Mouse (Mus musculus) embryo, embryonic 9.5 days (tissue): ENCODE results near the gene D10Jhu81e.
A peak's percentile ranks its signal among the peaks of the same experiment; 100 is the strongest.
"Not testable (repeated sequence)": the region's sequence is repeated elsewhere in the genome, so short reads cannot be mapped to it uniquely, and the experiment has no call there.

Experiments used
- DNase-seq: peaks from one replicate; pipeline ENCODE4 v3.0.0-alpha.2; 2017; ENCODE audit errors: extremely low spot score

Gene D10Jhu81e

GRCm38 (mm10) chr10:78169281-78170042, at the start of gene D10Jhu81e:
Gene D10Jhu81e (minus strand): TSS chr10:78169782.
- DNase-seq, result peak; percentile 99

- no peak for DNase-seq
These were observed 49.0 kb upstream of the D10Jhu81e start for GRCm38 (mm10) chr10:78218576-78218975.

- no peak for DNase-seq
These were observed 46.9 kb upstream of the D10Jhu81e start for GRCm38 (mm10) chr10:78216376-78217083.

- no peak for DNase-seq
These were observed 44.8 kb upstream of the D10Jhu81e start for GRCm38 (mm10) chr10:78214371-78214770.

GRCm38 (mm10) chr10:78211311-78211710, 41.7 kb upstream of the D10Jhu81e start:
- no peak for DNase-seq

- no peak for DNase-seq
These were observed 31.6 kb upstream of the D10Jhu81e start for GRCm38 (mm10) chr10:78201182-78201581.

- DNase-seq, result no peak
These were observed 23.4 kb upstream of the D10Jhu81e start for GRCm38 (mm10) chr10:78192933-78193332.

GRCm38 (mm10) chr10:78186076-78186475, 16.5 kb upstream of the D10Jhu81e start:
- DNase-seq, result not testable (repeated sequence)

GRCm38 (mm10) chr10:78185381-78185725, 15.8 kb upstream of the D10Jhu81e start:
- DNase-seq, result no peak

GRCm38 (mm10) chr10:78184531-78185380, 15.2 kb upstream of the D10Jhu81e start, which contains the start of gene Pwp2:
Gene Pwp2 (minus strand): TSS chr10:78185149.
- DNase-seq, result peak; percentile 89

- DNase-seq, result no peak
These were observed 14.0 kb upstream of the D10Jhu81e start for GRCm38 (mm10) chr10:78183577-78183976.

- no peak for DNase-seq
These were observed 12.7 kb upstream of the D10Jhu81e start for GRCm38 (mm10) chr10:78182321-78182720.

GRCm38 (mm10) chr10:78174474-78174873, 4.9 kb upstream of the D10Jhu81e start:
- no peak for DNase-seq

- no peak for DNase-seq
These were observed 2.0 kb upstream of the D10Jhu81e start for GRCm38 (mm10) chr10:78171581-78171980.

- DNase-seq, result no peak
These were observed 1.5 kb upstream of the D10Jhu81e start for GRCm38 (mm10) chr10:78171057-78171456.

- DNase-seq, result no peak
These were observed 863 bp upstream of the D10Jhu81e start for GRCm38 (mm10) chr10:78170445-78170844.

- no peak for DNase-seq
These were observed 790 bp downstream of the D10Jhu81e start for GRCm38 (mm10) chr10:78168792-78169191.

GRCm38 (mm10) chr10:78167775-78168174, 1.8 kb downstream of the D10Jhu81e start:
- no peak for DNase-seq

- DNase-seq, result no peak
These were observed 2.2 kb downstream of the D10Jhu81e start for GRCm38 (mm10) chr10:78167333-78167732.

GRCm38 (mm10) chr10:78165256-78166005, 4.2 kb downstream of the D10Jhu81e start:
- DNase-seq, result no peak

- no peak for DNase-seq
These were observed 4.8 kb downstream of the D10Jhu81e start for GRCm38 (mm10) chr10:78164786-78165185.
